ENCODE assay signal across 8 mouse cellular contexts in the genomic region with DNA sequence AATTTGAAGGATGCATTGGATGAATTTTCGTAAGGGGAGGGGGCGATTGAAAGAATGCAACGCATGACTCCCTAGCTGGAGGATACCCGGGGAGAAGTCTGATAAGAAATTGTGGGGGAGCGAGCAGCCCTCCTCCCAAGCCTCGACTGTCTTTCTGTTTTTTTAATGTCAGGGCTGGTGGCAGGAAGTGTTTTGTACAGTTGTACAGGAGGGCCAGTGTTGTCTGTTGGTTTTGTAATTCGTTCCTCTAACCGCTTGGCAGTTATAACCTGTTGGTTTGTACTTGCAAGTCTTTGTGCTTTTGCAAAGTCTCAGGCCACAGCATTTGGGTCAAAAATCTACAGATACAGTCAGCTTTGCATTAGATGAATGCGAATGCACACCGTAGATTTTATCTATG. TPM values are rescaled to one million over a fixed set of nuclear protein-coding genes. Genes with fewer than 3 reads are reported as not detected.
DNase-seq lines count a peak whose midpoint lies in the region; ATAC-seq and TF ChIP-seq lines count a peak whose summit lies in the region.

No protein-coding gene starts in this region.

- no peak for DNase-seq in heart, postnatal 10 days
- no peak for DNase-seq in hindbrain, postnatal 0 days (ENCODE audit: low spot score)
- DNase-seq in ovary, adult 18-20 months (ENCODE audit: low spot score), result no peak
- no peak for DNase-seq in layer of hippocampus, adult 9-11 months
- no peak for DNase-seq in gastrocnemius, postnatal 14 days

- no peak for TF ChIP-seq CTCF in bone marrow macrophage, adult 2 months (IDR thresholded peaks at IDR 0.05; ENCODE audit: low read depth, low read length)
- no peak for TF ChIP-seq CTCF in hindbrain, postnatal 0 days (IDR thresholded peaks at IDR 0.05; ENCODE audit: low read depth)

- intact Hi-C loops in heart, postnatal 10 days (cut with DNase I), result no loop called here
- intact Hi-C loops in gastrocnemius, postnatal 14 days (cut with DNase I; ENCODE audit: low total_unique reads), result loop anchor here (10.0 kb wide), 1 partner anchor 103 kb away; no protein-coding TSS in a partner anchor

- H3K27ac ChIP-seq in heart, embryonic 14.5 days (replicated peaks in 1 of 2; ENCODE audit: control insufficient read depth in 1 of 2, insufficient read depth in 1 of 2, low read depth in 2 of 2, low read length in 2 of 2), result peak overlapping the region; percentile 79 to 87
- H3K27ac ChIP-seq in bone marrow macrophage, adult 2 months (ENCODE audit: insufficient read depth, low read depth, low read length), result no peak overlapping the region
- H3K27ac ChIP-seq in hindbrain, postnatal 0 days, result peak overlapping the region; percentile 92
- H3K27ac ChIP-seq in midbrain, embryonic 16.5 days (ENCODE audit: low read length), result peak overlapping the region; percentile 95; the same call in 1 of the 2 replicates

- no peaks in the 10 kb centered on the region for H3K9me3 ChIP-seq in heart, embryonic 14.5 days (ENCODE audit: control insufficient read depth, low read length)
- H3K9me3 ChIP-seq in hindbrain, postnatal 0 days (ENCODE audit: low read length), result no peaks in the 10 kb centered on the region
- no peaks in the 10 kb centered on the region for H3K9me3 ChIP-seq in midbrain, embryonic 16.5 days (replicated peaks; ENCODE audit: control insufficient read depth, low read length, poor library complexity, severe bottlenecking)

- no peak for TF ChIP-seq POLR2A in bone marrow macrophage, adult 2 months (IDR thresholded peaks at IDR 0.05; ENCODE audit: borderline replicate concordance, low read depth, low read length)

- peak overlapping the region; percentile 85 for H3K9ac ChIP-seq in heart, embryonic 14.5 days (ENCODE audit: low read length)
- H3K9ac ChIP-seq in hindbrain, postnatal 0 days (replicated peaks; ENCODE audit: low read length), result peak overlapping the region; percentile 74
- peak overlapping the region; percentile 90 for H3K9ac ChIP-seq in midbrain, embryonic 16.5 days (ENCODE audit: low read depth, low read length)

- H3K4me3 ChIP-seq in heart, embryonic 14.5 days (ENCODE audit: control insufficient read depth in 1 of 2, insufficient read depth in 1 of 2, low read depth in 1 of 2, low read length in 2 of 2), result peak overlapping the region; percentile 74 to 89
- peak overlapping the region; percentile 76 for H3K4me3 ChIP-seq in bone marrow macrophage, adult 2 months (ENCODE audit: insufficient read depth, low read length)
- H3K4me3 ChIP-seq in hindbrain, postnatal 0 days (ENCODE audit: low read length), result peak overlapping the region; percentile 97
- peak overlapping the region; percentile 96 for H3K4me3 ChIP-seq in midbrain, embryonic 16.5 days (ENCODE audit: low read depth, low read length)

- H3K4me1 ChIP-seq in heart, embryonic 14.5 days (ENCODE audit: control insufficient read depth in 2 of 2, insufficient read depth in 2 of 2, low read length in 2 of 2), result peaks cover 8 to 24% of the 10 kb centered on the region in 2 experiments
- peaks cover 32% of the 10 kb centered on the region for H3K4me1 ChIP-seq in bone marrow macrophage, adult 2 months (ENCODE audit: control insufficient read depth, insufficient read depth, low read length)
- H3K4me1 ChIP-seq in hindbrain, postnatal 0 days (ENCODE audit: insufficient read depth, low read length), result peaks cover 3% of the 10 kb centered on the region; the same call in 1 of the 2 replicates
- H3K4me1 ChIP-seq in midbrain, embryonic 16.5 days (ENCODE audit: control insufficient read depth, insufficient read depth, low read length), result peaks cover 17% of the 10 kb centered on the region

- ATAC-seq in heart, embryonic 14.5 days (ENCODE audit: insufficient number of reproducible peaks, insufficient read depth, low FRiP score, low read depth), result no peak
- ATAC-seq in hindbrain, postnatal 0 days, result no peak
- ATAC-seq in midbrain, embryonic 16.5 days, result no peak

- no peaks in the 10 kb centered on the region for H3K36me3 ChIP-seq in heart, embryonic 14.5 days (ENCODE audit: control insufficient read depth, insufficient read depth, low read length)
- H3K36me3 ChIP-seq in hindbrain, postnatal 0 days (ENCODE audit: insufficient read depth, low read length), result no peaks in the 10 kb centered on the region
- H3K36me3 ChIP-seq in midbrain, embryonic 16.5 days (ENCODE audit: control insufficient read depth, insufficient read depth, low read length), result no peaks in the 10 kb centered on the region

- peak overlapping the region; percentile 80 for H3K4me2 ChIP-seq in heart, embryonic 14.5 days (ENCODE audit: low read length)
- H3K4me2 ChIP-seq in hindbrain, postnatal 0 days (ENCODE audit: low read depth, low read length), result peak overlapping the region; percentile 66
- peak overlapping the region; percentile 97 for H3K4me2 ChIP-seq in midbrain, embryonic 16.5 days (ENCODE audit: low read length)

- H3K27me3 ChIP-seq in heart, embryonic 14.5 days (ENCODE audit: control insufficient read depth, insufficient read depth, low read length), result no peaks in the 10 kb centered on the region
- H3K27me3 ChIP-seq in hindbrain, postnatal 0 days (ENCODE audit: insufficient read depth, low read length), result no peaks in the 10 kb centered on the region
- H3K27me3 ChIP-seq in midbrain, embryonic 16.5 days (ENCODE audit: control insufficient read depth, insufficient read depth, low read depth, low read length), result no peaks in the 10 kb centered on the region

- 12% methylated on average over 10 of the region's 10 CpGs for WGBS in heart, embryonic 14.5 days
- WGBS in hindbrain, postnatal 0 days, result 17% methylated on average over 10 of the region's 10 CpGs
- 19% methylated on average over 10 of the region's 10 CpGs for WGBS in midbrain, embryonic 16.5 days

RNA-seq across cellular contexts. Expression of gene Elovl5, which starts 1.0 kb away (rescaled TPM):
- polyA plus RNA-seq in heart, embryonic 14.5 days (2014; fragmentation: Nextera tagmentation; extraction: Ambion mirVana), result 80.3 and 86.7 TPM in 2 replicates
- 10 to 100 TPM; 53.9 to 56.7 TPM for total RNA-seq in heart, postnatal 10 days (2021)
- 52.2 and 56.9 TPM in 2 replicates for polyA plus RNA-seq in bone marrow macrophage, adult 2 months (2012; ENCODE audit: insufficient read depth, insufficient read length, missing spikeins)
- total RNA-seq in hindbrain, postnatal 0 days (2014; rRNA removed), result 90.5 and 92.4 TPM in 2 replicates
- polyA plus RNA-seq in hindbrain, postnatal 0 days (2015; fragmentation: Nextera tagmentation; extraction: Ambion mirVana), result 70.7 and 71.6 TPM in 2 replicates
- polyA plus RNA-seq in midbrain, embryonic 16.5 days (2015; fragmentation: Nextera tagmentation; extraction: Ambion mirVana), result 66.4 and 67.4 TPM in 2 replicates
- 10 to 100 TPM; 21.7 to 23.4 TPM for total RNA-seq in gastrocnemius, postnatal 14 days (2021)
